Mouse (Mus musculus) CH12.LX (cell line): ENCODE data around the gene Emc9.

Source experiments
- BHLHE40 ChIP-seq: IDR thresholded peaks from 2 replicates; pipeline ENCODE4 v1.6.1; 2011; ENCODE audit warnings: mild to moderate bottlenecking, low read depth, low read length, improper control_type of control experiment
- CTCF ChIP-seq, 2 experiments: IDR thresholded peaks in 1 of 2; conservative IDR thresholded peaks in 1 of 2; 2 replicates each; pipeline ENCODE4 v1.5.1; 2011 to 2012; ENCODE audit warnings: low read depth in 2 of 2, low read length in 2 of 2, improper control_type of control experiment in 1 of 2, inconsistent platforms in 1 of 2, mild to moderate bottlenecking in 1 of 2, moderate library complexity in 1 of 2
- EP300 ChIP-seq: IDR thresholded peaks from 2 replicates; pipeline ENCODE4 v1.6.1; 2011; ENCODE audit warnings: low read length, improper control_type of control experiment
- JUND ChIP-seq: conservative IDR thresholded peaks from 2 replicates; pipeline ENCODE4 v1.6.1; 2011; ENCODE audit warnings: low read depth, low read length, improper control_type of control experiment
- MYC ChIP-seq: IDR thresholded peaks from 2 replicates; pipeline ENCODE4 v1.6.1; 2011; ENCODE audit warnings: low read depth, mild to moderate bottlenecking, improper control_type of control experiment, low read length
- NRF1 ChIP-seq: IDR thresholded peaks from 2 replicates; pipeline ENCODE4 v1.6.1; 2014; ENCODE audit warnings: low read depth, mild to moderate bottlenecking, inconsistent platforms, low read length, improper control_type of control experiment, moderate library complexity
- POLR2A ChIP-seq: IDR thresholded peaks from 2 replicates; pipeline ENCODE4 v1.6.1; 2011; ENCODE audit warnings: low read depth, mild to moderate bottlenecking, improper control_type of control experiment, low read length
- ZC3H11A ChIP-seq: IDR thresholded peaks from 2 replicates; pipeline ENCODE4 v1.6.1; 2012; ENCODE audit warnings: low read depth, mild to moderate bottlenecking, inconsistent platforms, low read length, improper control_type of control experiment
- ZMIZ1 ChIP-seq: IDR thresholded peaks from 2 replicates; pipeline ENCODE4 v1.6.1; 2012; ENCODE audit warnings: low read depth, mild to moderate bottlenecking, inconsistent platforms, low read length, improper control_type of control experiment

GRCm38 (mm10) chr14:55561860-55562259, 23.2 kb downstream of the Emc9 start:
- TF ChIP-seq POLR2A (no peak), CTCF (conservative IDR thresholded peaks at IDR 0.05 in 1 of 2, IDR thresholded peaks at IDR 0.05 in 1 of 2; ENCODE audit: low read depth in 2 of 2, low read length in 2 of 2) (no peak), JUND (no peak), ZC3H11A (no peak), MYC (no peak), NRF1 (no peak), EP300 (no peak), BHLHE40 (no peak), ZMIZ1 (no peak)
